Mouse (Mus musculus) bone marrow, adult 2 months (tissue): ENCODE measurements around the gene Gak.

Source experiments
- CTCF ChIP-seq: fragments of 200-500 bp; IDR thresholded peaks from 2 replicates; pipeline ENCODE4 v1.5.1; 2011; ENCODE audit warnings: low read length, control low read depth; ENCODE audit not compliant: control insufficient read depth, insufficient read depth
- POLR2A ChIP-seq: fragments of 200-500 bp; IDR thresholded peaks from 2 replicates; pipeline ENCODE4 v1.6.1; 2011; ENCODE audit warnings: low read depth, mild to moderate bottlenecking, control low read depth, low read length, borderline replicate concordance; ENCODE audit not compliant: control insufficient read depth

GRCm38 (mm10) chr5:108521896-108522295 is 107.7 kb downstream of the Gak start:
- TF ChIP-seq POLR2A = no peak
- no peak for TF ChIP-seq CTCF
